Mouse (Mus musculus) thymus, adult 2 months (tissue): Measurements from ENCODE around the gene Dnajb4. TPM values are rescaled to one million over a fixed set of nuclear protein-coding genes. Genes with fewer than 3 reads are reported as not detected.
"Not testable (repeated sequence)": the region's sequence is repeated elsewhere in the genome, so short reads cannot be mapped to it uniquely, and the experiment has no call there.

Source experiments
- DNase-seq: peaks from one replicate; pipeline ENCODE4 v3.0.0; 2021
- H3K27ac ChIP-seq: fragments of 200-500 bp; 2 replicates; pipeline ENCODE4 v1.5.1; 2012; ENCODE audit warnings: low read length, control low read depth; ENCODE audit not compliant: control insufficient read depth, insufficient read depth
- H3K27me3 ChIP-seq: fragments of 200-500 bp; 2 replicates; pipeline ENCODE4 v1.6.1; 2012; ENCODE audit warnings: mild to moderate bottlenecking, low read length, moderate library complexity, mixed read lengths; ENCODE audit not compliant: control insufficient read depth, insufficient read depth
- H3K36me3 ChIP-seq: fragments of 200-500 bp; 2 replicates; pipeline ENCODE4 v1.6.1; 2012; ENCODE audit warnings: mild to moderate bottlenecking, low read length, moderate library complexity; ENCODE audit not compliant: control insufficient read depth, insufficient read depth
- H3K4me1 ChIP-seq: fragments of 200-500 bp; replicated peaks from 2 replicates; pipeline ENCODE4 v1.6.1; 2012; ENCODE audit warnings: low read length; ENCODE audit not compliant: control insufficient read depth, insufficient read depth
- H3K4me3 ChIP-seq: fragments of 200-500 bp; 2 replicates; pipeline ENCODE4 v1.5.1; 2012; ENCODE audit warnings: mild to moderate bottlenecking, low read length, control low read depth, moderate library complexity; ENCODE audit not compliant: control insufficient read depth, insufficient read depth
- CTCF ChIP-seq: fragments of 200-500 bp; IDR thresholded peaks from 2 replicates; pipeline ENCODE4 v1.5.1; 2012; ENCODE audit warnings: mild to moderate bottlenecking, control low read depth, low read length, moderate library complexity, borderline replicate concordance; ENCODE audit not compliant: control insufficient read depth, poor library complexity, insufficient read depth; ENCODE audit errors: extremely low read depth
- POLR2A ChIP-seq: fragments of 200-500 bp; IDR thresholded peaks from 2 replicates; pipeline ENCODE4 v1.6.1; 2012; ENCODE audit warnings: mild to moderate bottlenecking, low read length, control low read depth, moderate library complexity; ENCODE audit not compliant: control insufficient read depth, poor library complexity, insufficient read depth; ENCODE audit errors: extremely low read depth
- WGBS: fragments of 180-500 bp; shearing (Covaris S2); methylation state at CpG from one replicate; pipeline ENCODE4 v1.1.7; 2018; 5-methylcytosine and 5-hydroxymethylcytosine counted together
- polyA plus RNA-seq: library from polyadenylated mRNA; depleted of rRNA; stranded (reverse); fragments of >200 nt; gene quantifications from 2 replicates; pipeline ENCODE4 v1.2.3, GENCODE M21; 2012; rRNA removed

Dnajb4 gene
- 8.6 and 9.2 TPM in 2 replicates for polyA plus RNA-seq

GRCm38 (mm10) chr3:152209967-152210634 is at the start of gene Dnajb4, which contains the start of gene Fubp1:
Gene Dnajb4 (minus strand): TSS chr3:152210302.
Gene Fubp1 (plus strand): TSS chr3:152210422.
- DNase-seq: peak; percentile 100
- no peaks in the 10 kb centered on the region for H3K36me3 ChIP-seq
- H3K4me3 ChIP-seq: peak within 1 kb of the TSS; percentile 70
- TF ChIP-seq CTCF (0 out of 2 replicates have a peak, but pooled peaks have one; percentile 38), POLR2A (peak; percentile 100)
- H3K27me3 ChIP-seq: no peaks in the 10 kb centered on the region
- peaks cover 5% of the 10 kb centered on the region for H3K4me1 ChIP-seq
- peak within 1 kb of the TSS; percentile 69 for H3K27ac ChIP-seq
- under 1% methylated on average over 85 of the region's 85 CpGs for WGBS

GRCm38 (mm10) chr3:152259409-152259808 is 49.3 kb upstream of the Dnajb4 start:
- not testable (repeated sequence) for H3K4me1 ChIP-seq, H3K27ac ChIP-seq, H3K36me3 ChIP-seq, H3K4me3 ChIP-seq, H3K27me3 ChIP-seq
- DNase-seq: peak; percentile 64
- WGBS: 27% methylated on average over 8 of the region's 9 CpGs

- Histone ChIP-seq H3K27me3 (no peaks in the 10 kb centered on the region), H3K4me1 (peaks cover 7% of the 10 kb centered on the region), H3K36me3 (no peaks in the 10 kb centered on the region), H3K4me3 (no peak overlapping the region), H3K27ac (no peak overlapping the region)
- 85% methylated on average over 3 of the region's 3 CpGs for WGBS
- TF ChIP-seq CTCF (no peak), POLR2A (no peak)
- no peak for DNase-seq
Observed at GRCm38 (mm10) chr3:152257528-152257927, 47.4 kb upstream of the Dnajb4 start.

- no peak overlapping the region for H3K4me3 ChIP-seq
- no peak for DNase-seq
- no peaks in the 10 kb centered on the region for H3K36me3 ChIP-seq
- H3K4me1 ChIP-seq: no peaks in the 10 kb centered on the region; the same call in 1 of the 2 replicates
- no peak overlapping the region for H3K27ac ChIP-seq
- TF ChIP-seq CTCF (no peak), POLR2A (no peak)
- WGBS: 94% methylated on average over 1 of the region's 1 CpGs
- no peaks in the 10 kb centered on the region for H3K27me3 ChIP-seq
Observed at GRCm38 (mm10) chr3:152250487-152250886, 40.4 kb upstream of the Dnajb4 start.

GRCm38 (mm10) chr3:152247708-152248107 is 37.6 kb upstream of the Dnajb4 start:
- Histone ChIP-seq H3K27me3 (no peaks in the 10 kb centered on the region), H3K36me3 (no peaks in the 10 kb centered on the region), H3K4me1 (no peaks in the 10 kb centered on the region; the same call in 1 of the 2 replicates), H3K27ac (no peak overlapping the region), H3K4me3 (no peak overlapping the region)
- TF ChIP-seq CTCF: no peak
- TF ChIP-seq POLR2A: no peak
- WGBS: 92% methylated on average over 12 of the region's 12 CpGs
- no peak for DNase-seq

GRCm38 (mm10) chr3:152245273-152245910 is 35.3 kb upstream of the Dnajb4 start:
- H3K27ac ChIP-seq: no peak overlapping the region
- WGBS: 91% methylated on average over 5 of the region's 5 CpGs
- H3K36me3 ChIP-seq: no peaks in the 10 kb centered on the region
- H3K27me3 ChIP-seq: no peaks in the 10 kb centered on the region
- DNase-seq: no peak
- TF ChIP-seq POLR2A (no peak), CTCF (no peak)
- H3K4me3 ChIP-seq: no peak overlapping the region
- H3K4me1 ChIP-seq: no peaks in the 10 kb centered on the region; the same call in 1 of the 2 replicates

GRCm38 (mm10) chr3:152243304-152243703 is 33.2 kb upstream of the Dnajb4 start:
- H3K36me3 ChIP-seq: peaks cover under 1% of the 10 kb centered on the region; the same call in 1 of the 2 replicates
- WGBS: 90% methylated on average over 4 of the region's 4 CpGs
- no peak for TF ChIP-seq CTCF
- TF ChIP-seq POLR2A: no peak
- H3K27me3 ChIP-seq: no peaks in the 10 kb centered on the region
- H3K4me3 ChIP-seq: no peak overlapping the region
- H3K27ac ChIP-seq: no peak overlapping the region
- DNase-seq: no peak
- no peaks in the 10 kb centered on the region; the same call in 1 of the 2 replicates for H3K4me1 ChIP-seq
